Mouse (Mus musculus): ENCODE measurements around the gene Pa2g4.
"Not testable (repeated sequence)": the region's sequence is repeated elsewhere in the genome, so short reads cannot be mapped to it uniquely, and the experiment has no call there.

The Pa2g4 gene

GRCm38 (mm10) chr10:128565788-128566531 is at the start of gene Pa2g4:
Gene Pa2g4, minus strand, starts transcription at chr10:128565987.
- peak; percentile 99 for DNase-seq

DNA sequence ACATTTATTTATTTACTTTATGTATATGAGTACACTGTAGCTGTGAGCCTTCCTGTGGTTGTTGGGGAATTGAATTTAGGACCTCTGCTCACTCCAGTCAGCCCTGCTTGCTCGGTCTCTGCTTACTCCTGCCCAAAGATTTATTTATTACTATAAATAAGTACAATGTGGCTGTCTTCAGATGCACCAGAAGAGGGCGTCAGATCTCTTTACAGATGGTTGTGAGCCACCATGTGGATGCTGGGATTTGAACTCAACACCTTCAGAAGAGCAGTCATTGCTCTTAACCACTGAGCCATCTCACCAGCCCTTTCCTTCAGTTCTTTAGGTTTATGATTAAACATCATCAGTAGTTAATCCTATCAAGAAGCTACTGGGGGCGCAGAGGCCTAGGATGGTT is 49.1 kb upstream of the Pa2g4 start:
- DNase-seq = no peak

- not testable (repeated sequence) for DNase-seq
Measured at GRCm38 (mm10) chr10:128613820-128614219, 48.0 kb upstream of the Pa2g4 start.

- no peak for DNase-seq
Measured at GRCm38 (mm10) chr10:128613154-128613440, 47.3 kb upstream of the Pa2g4 start.

- DNase-seq = peak; percentile 51
Measured at GRCm38 (mm10) chr10:128612433-128613153, 46.8 kb upstream of the Pa2g4 start.

DNA sequence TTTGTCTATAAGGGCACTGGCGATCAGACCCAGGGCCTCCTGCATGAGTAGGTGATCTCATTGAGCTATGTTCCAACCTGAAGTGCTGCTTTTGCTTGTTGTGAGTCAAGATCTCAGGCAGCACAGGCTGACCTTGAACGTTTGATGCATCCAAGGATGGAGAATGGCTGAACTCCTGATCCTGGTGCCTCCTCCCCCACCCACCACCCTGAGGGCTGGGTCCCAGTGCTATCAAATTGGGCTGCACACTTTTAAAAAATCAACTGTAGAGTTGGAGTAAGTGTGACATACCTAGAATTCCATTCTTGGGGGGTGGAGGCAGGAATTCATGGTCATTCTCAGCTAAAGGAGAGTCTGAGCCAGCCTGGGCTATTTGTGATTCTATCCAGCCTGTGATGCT is 40.7 kb upstream of the Pa2g4 start:
- no peak for DNase-seq

GRCm38 (mm10) chr10:128602470-128603128 is 36.8 kb upstream of the Pa2g4 start:
- no peak for DNase-seq

DNA sequence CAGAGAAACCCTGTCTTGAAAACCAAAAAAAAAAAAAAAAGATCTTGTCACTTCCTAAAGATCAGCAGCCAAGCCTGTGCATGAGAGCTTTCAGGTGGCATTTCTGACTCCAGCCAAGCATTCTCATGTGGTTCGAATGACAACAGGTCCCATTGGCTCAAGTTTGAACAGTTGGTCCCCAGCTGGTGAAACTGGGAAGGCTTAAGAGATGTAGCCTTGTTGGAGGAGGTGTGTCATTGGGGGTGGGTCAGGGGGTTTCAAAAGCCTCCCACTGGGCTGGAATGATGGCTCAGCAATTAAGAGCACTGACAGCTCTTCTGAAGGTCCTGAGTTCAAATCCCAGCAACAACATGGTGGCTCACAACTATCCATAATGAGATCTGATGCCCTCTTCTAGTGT is 35.7 kb upstream of the Pa2g4 start:
- DNase-seq = no peak

DNA sequence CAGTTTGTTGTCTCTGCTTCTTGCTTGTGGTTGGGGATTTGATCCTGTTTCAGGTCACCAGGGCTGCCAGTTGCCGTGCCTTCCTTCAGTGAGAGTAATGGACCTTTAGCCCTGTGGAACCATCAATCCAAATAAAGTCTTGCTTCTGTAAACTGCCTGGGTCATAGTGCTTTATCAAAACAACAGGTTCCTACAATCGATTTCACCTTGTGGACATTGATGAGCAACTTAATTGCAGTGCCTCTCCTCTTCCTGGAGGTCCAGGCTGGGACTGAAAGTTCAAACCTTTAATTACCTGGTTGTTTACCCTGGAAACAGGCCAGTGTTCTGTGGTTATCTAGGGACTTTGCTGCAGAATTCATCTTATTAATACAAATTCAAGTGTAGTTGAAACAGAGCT is 32.7 kb upstream of the Pa2g4 start:
- DNase-seq = no peak

- DNase-seq = no peak
Measured at GRCm38 (mm10) chr10:128592797-128593196, 27.0 kb upstream of the Pa2g4 start.

- DNase-seq = no peak
Measured at GRCm38 (mm10) chr10:128591436-128591835, 25.6 kb upstream of the Pa2g4 start.

GRCm38 (mm10) chr10:128590193-128590690 is 24.5 kb upstream of the Pa2g4 start:
- no peak for DNase-seq

- no peak for DNase-seq
Measured at GRCm38 (mm10) chr10:128589464-128590192, 23.8 kb upstream of the Pa2g4 start, which contains the start of gene Erbb3. Gene Erbb3, minus strand, starts transcription at chr10:128589652.

- no peak for DNase-seq
Measured at GRCm38 (mm10) chr10:128588775-128589463, 23.1 kb upstream of the Pa2g4 start.

DNA sequence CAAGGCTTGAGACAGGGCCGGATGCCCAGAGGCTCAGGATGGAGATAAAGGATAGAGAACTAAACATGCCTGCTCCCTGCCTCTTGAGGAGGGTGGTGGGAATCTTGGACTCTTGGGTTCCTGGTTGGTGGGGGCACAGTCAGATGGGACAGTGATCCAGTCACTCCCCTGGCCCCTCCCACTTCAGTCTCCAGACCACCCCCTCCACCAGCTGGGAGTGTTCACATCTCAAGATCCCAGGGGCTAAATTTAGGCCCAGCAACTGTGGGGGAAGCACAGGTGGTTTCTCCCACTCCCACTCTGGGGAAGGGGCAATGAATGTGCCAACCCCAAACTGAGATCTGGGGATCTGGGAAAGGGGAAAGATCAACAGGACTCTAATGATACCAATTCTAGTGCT is 22.3 kb upstream of the Pa2g4 start:
- DNase-seq = no peak

GRCm38 (mm10) chr10:128587697-128588096 is 21.9 kb upstream of the Pa2g4 start:
- DNase-seq = no peak

DNA sequence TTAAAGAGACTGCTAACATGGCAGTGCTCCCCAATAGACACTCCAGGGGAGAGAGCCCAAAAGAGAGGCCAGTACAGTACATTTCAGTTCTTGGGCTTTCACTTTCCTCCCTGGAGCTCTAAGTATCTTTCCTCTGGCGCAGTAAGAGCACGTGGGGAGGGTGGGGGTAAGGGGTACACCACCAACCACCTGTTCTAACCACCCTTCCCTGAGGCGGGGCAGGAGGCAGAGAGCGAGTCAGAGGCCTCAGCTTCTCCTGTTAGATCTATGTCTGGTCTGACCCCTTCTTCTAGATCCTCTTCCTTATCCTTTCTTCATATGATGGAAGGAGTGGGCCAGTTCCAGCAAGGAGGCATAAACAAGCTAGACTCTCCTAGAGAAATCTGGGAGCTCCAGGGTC is 21.3 kb upstream of the Pa2g4 start:
- DNase-seq = no peak

DNA sequence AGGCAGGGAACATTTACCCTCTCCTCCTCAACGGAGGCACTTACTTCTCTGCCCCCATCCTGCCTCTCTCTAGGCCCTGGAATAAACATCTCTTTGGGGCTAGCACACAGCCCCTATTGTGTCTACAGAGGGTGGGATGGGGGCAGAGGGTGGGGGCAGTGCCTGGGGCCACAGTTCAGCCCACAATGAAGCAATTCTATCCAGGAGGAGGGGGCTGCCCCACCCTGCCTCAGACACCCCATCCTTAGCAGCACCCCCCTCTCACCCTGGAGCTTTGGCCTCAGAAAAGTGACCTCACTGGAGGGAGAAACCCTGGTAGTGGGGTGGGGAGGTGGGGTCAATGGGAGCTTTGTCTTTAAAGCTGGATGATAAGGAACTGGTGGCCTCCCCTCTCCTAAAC is 20.8 kb upstream of the Pa2g4 start:
- no peak for DNase-seq

- no peak for DNase-seq
Measured at GRCm38 (mm10) chr10:128584386-128584785, 18.6 kb upstream of the Pa2g4 start.

DNA sequence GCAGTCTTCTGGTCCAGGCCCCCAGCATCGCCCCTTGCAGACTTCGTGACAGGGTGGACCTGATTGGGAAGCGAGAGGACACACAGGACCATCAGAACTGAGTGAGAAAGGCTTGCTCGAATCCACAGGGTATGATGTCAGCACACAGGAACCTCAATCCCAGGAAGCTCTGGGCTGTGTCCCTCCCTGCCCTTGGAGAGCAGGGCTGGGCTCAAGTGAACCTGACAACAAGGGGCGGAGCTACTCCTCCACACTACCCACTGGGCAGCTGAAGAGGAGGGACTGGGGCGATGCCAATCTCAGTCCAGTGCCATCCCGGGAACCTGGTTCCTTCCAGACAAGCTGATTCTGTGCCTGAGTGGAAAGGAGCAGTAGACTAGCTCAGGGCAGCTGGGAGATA is 17.9 kb upstream of the Pa2g4 start:
- peak; percentile 74 for DNase-seq

DNA sequence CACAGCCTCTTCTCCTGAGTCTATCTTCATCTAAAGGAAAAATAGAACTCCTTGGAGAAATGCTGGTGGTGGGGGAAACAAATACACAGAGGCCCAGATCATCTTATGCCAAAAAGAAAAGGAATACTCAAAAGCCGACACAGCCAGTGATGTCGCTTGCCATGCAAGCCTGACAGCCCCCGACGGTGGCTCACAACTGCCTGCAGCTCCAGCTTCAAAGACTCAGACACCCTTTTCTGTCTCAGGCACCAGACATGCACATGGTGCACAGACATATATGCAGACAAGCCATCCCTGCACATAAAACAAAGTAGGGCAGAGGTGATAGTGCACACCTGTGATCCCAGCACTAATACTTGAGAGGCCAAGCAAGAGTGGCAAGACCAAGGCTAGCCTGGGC is 13.9 kb upstream of the Pa2g4 start:
- no peak for DNase-seq

DNA sequence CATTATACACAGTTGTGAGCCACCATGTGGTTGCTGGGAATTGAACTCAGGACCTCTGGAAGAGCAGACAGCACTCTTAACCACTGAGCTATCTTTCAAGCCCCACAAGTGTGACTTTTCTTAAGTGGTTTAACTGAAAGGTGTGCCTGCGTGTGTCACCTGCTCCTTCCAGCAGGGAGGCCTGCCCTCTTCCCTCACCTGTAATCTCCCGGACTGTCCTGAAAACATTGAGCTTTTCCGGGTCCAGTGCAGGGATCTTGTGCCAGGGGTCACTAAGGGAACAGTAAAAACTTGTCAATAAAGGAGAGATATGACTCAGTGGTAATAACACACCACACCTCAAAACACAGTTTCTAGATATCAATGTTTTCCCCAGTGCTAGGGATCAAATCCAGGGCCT is 13.5 kb upstream of the Pa2g4 start:
- no peak for DNase-seq

- no peak for DNase-seq
Measured at GRCm38 (mm10) chr10:128578330-128578729, 12.5 kb upstream of the Pa2g4 start.
